Mouse (Mus musculus): ENCODE data around the gene Slc22a14. TPM values are rescaled to one million over a fixed set of nuclear protein-coding genes. Genes with fewer than 3 reads are reported as not detected.

The Slc22a14 gene
- polyA plus RNA-seq, 1 experiment = not detected

DNA sequence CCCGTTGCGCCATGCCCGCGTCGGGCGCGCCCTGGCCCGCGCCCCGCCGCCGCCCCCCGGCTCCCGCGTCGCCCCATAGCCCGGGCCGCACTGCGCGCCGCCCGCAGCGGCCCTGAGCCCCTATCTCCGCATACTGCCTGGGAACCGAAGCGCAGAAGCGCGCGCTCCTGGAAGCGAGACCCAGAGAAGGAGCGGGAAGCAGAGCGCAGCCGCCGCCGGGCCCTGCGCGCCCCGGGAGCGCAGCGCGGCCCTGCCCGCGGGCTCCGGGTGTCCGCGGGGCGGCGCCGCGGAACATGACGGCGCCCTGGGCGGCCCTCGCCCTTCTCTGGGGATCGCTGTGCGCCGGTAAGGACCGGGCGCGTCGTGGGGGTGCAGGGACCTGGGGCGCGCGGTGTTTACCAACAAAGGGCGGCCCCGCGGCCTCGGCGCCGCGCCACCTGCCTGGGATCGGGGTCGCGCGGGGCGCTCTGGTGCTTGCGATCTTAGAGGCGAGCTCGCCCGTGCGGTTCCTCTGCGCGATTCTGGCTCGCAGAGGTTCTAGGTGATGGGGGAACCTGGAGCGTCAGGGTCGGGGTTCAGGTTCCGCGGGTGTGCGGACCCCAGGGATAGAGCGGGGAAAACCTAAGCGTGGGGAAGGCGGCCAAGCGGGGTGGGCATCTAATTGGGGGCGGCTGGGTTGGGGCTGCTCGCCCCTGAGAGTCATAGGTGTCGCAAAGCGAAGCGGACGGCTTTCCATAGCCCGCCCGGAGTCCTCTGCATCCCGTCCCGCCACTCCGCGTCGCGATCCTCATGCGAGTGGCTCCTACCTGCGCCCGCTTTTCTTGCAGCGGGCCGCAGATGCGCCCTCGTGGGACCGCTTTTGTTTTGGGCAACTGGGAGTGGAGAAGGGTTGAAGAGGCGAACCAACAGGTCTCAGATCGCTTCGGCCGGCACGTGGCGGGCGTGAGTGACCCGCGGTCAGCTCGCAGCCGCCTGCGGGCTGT lies 37.2 kb upstream of the Slc22a14 start:
- H3K27ac ChIP-seq (ENCODE audit: insufficient read depth, low read length) = peak overlapping the region; percentile 45; the same call in 1 of the 2 replicates
- no peaks in the 10 kb centered on the region for H3K36me3 ChIP-seq (ENCODE audit: control insufficient read depth, insufficient read depth, low read length, poor library complexity, severe bottlenecking)
- no peaks in the 10 kb centered on the region for H3K27me3 ChIP-seq (ENCODE audit: control insufficient read depth, insufficient read depth, low read length, poor library complexity, severe bottlenecking)
- peak overlapping the region; percentile 83 for H3K4me3 ChIP-seq (ENCODE audit: low read depth, low read length)
- H3K9me3 ChIP-seq (replicated peaks; ENCODE audit: control insufficient read depth, insufficient read depth, low read length, poor library complexity, severe bottlenecking) = no peaks in the 10 kb centered on the region
- H3K4me1 ChIP-seq (ENCODE audit: control insufficient read depth, insufficient read depth, low read length) = peaks cover 4% of the 10 kb centered on the region
- TF ChIP-seq EP300 (IDR thresholded peaks at IDR 0.05; ENCODE audit: insufficient read depth, low read depth, low read length) (no peak), CTCF (IDR thresholded peaks at IDR 0.05; ENCODE audit: low read depth, low read length) (no peak), POLR2A (IDR thresholded peaks at IDR 0.05; ENCODE audit: insufficient read depth, low read length) (no peak)
- H3K9ac ChIP-seq (ENCODE audit: low read depth, poor library complexity, severe bottlenecking) = peak overlapping the region; percentile 99

DNA sequence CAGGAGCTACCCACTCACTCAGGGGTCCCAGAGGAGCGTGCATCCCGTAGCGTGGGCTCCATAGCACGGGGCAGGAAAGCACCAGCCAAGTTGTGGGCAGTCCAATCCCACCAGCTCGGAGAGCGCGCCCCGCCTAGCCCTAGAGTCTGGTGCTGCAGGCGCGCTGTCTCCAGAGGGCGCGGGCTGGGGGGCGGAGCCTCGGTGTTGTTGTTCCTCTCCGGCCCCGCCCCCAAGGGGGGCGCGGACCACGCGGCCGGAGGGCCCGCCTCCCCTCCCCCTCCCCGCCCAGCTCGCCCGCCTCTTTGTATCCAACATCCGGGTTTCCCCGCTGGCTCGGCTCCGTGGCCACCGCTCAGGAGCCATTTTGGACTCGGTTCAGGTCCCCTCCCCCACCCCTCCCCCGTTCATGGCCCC lies 36.5 kb upstream of the Slc22a14 start, which contains the start of gene Acvr2b:
TSS of gene Acvr2b (plus strand) at position 318 of the 414 bp plus-strand sequence.
- Histone ChIP-seq H3K36me3 (ENCODE audit: control insufficient read depth, insufficient read depth, low read length, poor library complexity, severe bottlenecking) (no peaks in the 10 kb centered on the region), H3K4me3 (ENCODE audit: low read depth, low read length) (peak within 1 kb of the TSS; percentile 83), H3K9me3 (replicated peaks; ENCODE audit: control insufficient read depth, insufficient read depth, low read length, poor library complexity, severe bottlenecking) (no peaks in the 10 kb centered on the region), H3K27ac (ENCODE audit: insufficient read depth, low read length) (peak within 1 kb of the TSS; percentile 45; the same call in 1 of the 2 replicates), H3K27me3 (ENCODE audit: control insufficient read depth, insufficient read depth, low read length, poor library complexity, severe bottlenecking) (no peaks in the 10 kb centered on the region), H3K4me1 (ENCODE audit: control insufficient read depth, insufficient read depth, low read length) (peaks cover 4% of the 10 kb centered on the region), H3K9ac (ENCODE audit: low read depth, poor library complexity, severe bottlenecking) (peak within 1 kb of the TSS; percentile 99)
- TF ChIP-seq EP300 (IDR thresholded peaks at IDR 0.05; ENCODE audit: insufficient read depth, low read depth, low read length) (no peak), POLR2A (IDR thresholded peaks at IDR 0.05; ENCODE audit: insufficient read depth, low read length) (no peak), CTCF (IDR thresholded peaks at IDR 0.05; ENCODE audit: low read depth, low read length) (no peak)

DNA sequence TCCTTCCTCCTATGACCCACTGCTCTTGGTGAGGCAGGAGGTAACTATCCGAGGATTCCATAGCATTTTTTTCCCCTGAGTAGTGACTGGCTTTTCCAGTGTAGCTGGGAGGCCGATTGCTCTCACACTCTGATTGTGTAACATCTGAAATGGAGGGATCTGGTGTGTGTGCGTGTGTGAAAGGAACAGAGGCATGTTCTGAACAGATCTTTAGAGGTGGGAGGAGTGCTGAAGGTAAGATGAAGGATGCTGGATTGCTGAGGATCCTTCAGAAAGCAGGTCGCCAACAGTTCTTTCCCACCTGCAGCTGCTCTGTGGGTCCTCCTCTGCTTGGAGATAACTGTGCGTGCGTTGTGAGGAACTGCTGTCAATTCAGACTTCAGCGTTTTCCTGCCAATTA lies 36.0 kb upstream of the Slc22a14 start:
- TF ChIP-seq POLR2A (IDR thresholded peaks at IDR 0.05; ENCODE audit: insufficient read depth, low read length) (no peak), CTCF (IDR thresholded peaks at IDR 0.05; ENCODE audit: low read depth, low read length) (no peak), EP300 (IDR thresholded peaks at IDR 0.05; ENCODE audit: insufficient read depth, low read depth, low read length) (no peak)
- Histone ChIP-seq H3K27me3 (ENCODE audit: control insufficient read depth, insufficient read depth, low read length, poor library complexity, severe bottlenecking) (no peaks in the 10 kb centered on the region), H3K36me3 (ENCODE audit: control insufficient read depth, insufficient read depth, low read length, poor library complexity, severe bottlenecking) (no peaks in the 10 kb centered on the region), H3K4me1 (ENCODE audit: control insufficient read depth, insufficient read depth, low read length) (peaks cover 4% of the 10 kb centered on the region), H3K9me3 (replicated peaks; ENCODE audit: control insufficient read depth, insufficient read depth, low read length, poor library complexity, severe bottlenecking) (no peaks in the 10 kb centered on the region), H3K4me3 (ENCODE audit: low read depth, low read length) (peak overlapping the region; percentile 74), H3K27ac (ENCODE audit: insufficient read depth, low read length) (no peak overlapping the region), H3K9ac (ENCODE audit: low read depth, poor library complexity, severe bottlenecking) (peak overlapping the region; percentile 61)

DNA sequence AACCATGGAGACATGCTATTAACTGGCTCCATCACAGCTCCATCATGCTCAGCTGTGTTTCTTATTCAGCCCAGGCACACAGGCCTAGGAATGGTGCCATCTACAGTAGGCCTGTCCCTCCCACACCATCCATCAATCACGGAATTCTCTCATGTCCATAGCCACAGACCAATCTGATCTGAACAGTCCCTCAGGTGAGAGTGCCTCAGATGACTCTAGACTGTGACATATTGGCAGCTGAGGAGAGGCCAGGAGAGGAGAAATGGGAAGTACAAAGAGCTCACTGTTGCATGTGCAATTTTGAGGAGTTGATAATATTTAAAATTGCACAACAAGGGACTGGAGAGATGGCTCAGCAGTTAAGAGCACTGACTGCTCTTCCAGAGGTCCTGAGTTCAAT lies 29.5 kb upstream of the Slc22a14 start:
- H3K4me3 ChIP-seq (ENCODE audit: low read depth, low read length) = no peak overlapping the region
- no peaks in the 10 kb centered on the region for H3K9me3 ChIP-seq (replicated peaks; ENCODE audit: control insufficient read depth, insufficient read depth, low read length, poor library complexity, severe bottlenecking)
- TF ChIP-seq EP300 (IDR thresholded peaks at IDR 0.05; ENCODE audit: insufficient read depth, low read depth, low read length) = no peak
- no peak for TF ChIP-seq POLR2A (IDR thresholded peaks at IDR 0.05; ENCODE audit: insufficient read depth, low read length)
- no peak for TF ChIP-seq CTCF (IDR thresholded peaks at IDR 0.05; ENCODE audit: low read depth, low read length)
- H3K4me1 ChIP-seq (ENCODE audit: control insufficient read depth, insufficient read depth, low read length) = peaks cover 2% of the 10 kb centered on the region
- no peak overlapping the region for H3K9ac ChIP-seq (ENCODE audit: low read depth, poor library complexity, severe bottlenecking)
- no peak overlapping the region for H3K27ac ChIP-seq (ENCODE audit: insufficient read depth, low read length)
- H3K27me3 ChIP-seq (ENCODE audit: control insufficient read depth, insufficient read depth, low read length, poor library complexity, severe bottlenecking) = no peaks in the 10 kb centered on the region
- H3K36me3 ChIP-seq (ENCODE audit: control insufficient read depth, insufficient read depth, low read length, poor library complexity, severe bottlenecking) = no peaks in the 10 kb centered on the region

DNA sequence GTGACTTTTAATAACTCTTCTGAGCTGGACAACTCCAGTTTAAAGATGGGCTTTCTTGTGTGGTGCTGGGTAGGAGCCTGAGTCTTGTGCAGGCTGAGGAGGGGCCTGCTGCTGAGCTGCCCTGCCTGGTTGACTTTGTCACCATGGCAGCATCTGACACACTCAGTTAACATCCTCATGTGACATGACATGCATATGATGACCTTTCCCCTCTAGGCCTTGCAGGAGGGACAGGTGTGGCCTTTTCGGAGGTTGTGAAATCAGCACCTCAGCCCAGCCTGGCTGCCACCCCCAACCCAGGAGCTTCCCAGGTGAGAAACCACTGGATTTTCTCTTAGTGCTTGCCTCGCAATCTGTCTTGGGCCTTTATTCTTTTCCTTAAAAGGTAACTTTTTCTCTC lies 24.9 kb upstream of the Slc22a14 start:
- Histone ChIP-seq H3K4me1 (ENCODE audit: control insufficient read depth, insufficient read depth, low read length) (peaks cover 3% of the 10 kb centered on the region), H3K9ac (ENCODE audit: low read depth, poor library complexity, severe bottlenecking) (no peak overlapping the region), H3K27ac (ENCODE audit: insufficient read depth, low read length) (no peak overlapping the region), H3K36me3 (ENCODE audit: control insufficient read depth, insufficient read depth, low read length, poor library complexity, severe bottlenecking) (no peaks in the 10 kb centered on the region), H3K4me3 (ENCODE audit: low read depth, low read length) (no peak overlapping the region), H3K9me3 (replicated peaks; ENCODE audit: control insufficient read depth, insufficient read depth, low read length, poor library complexity, severe bottlenecking) (no peaks in the 10 kb centered on the region), H3K27me3 (ENCODE audit: control insufficient read depth, insufficient read depth, low read length, poor library complexity, severe bottlenecking) (no peaks in the 10 kb centered on the region)
- no peak for TF ChIP-seq POLR2A (IDR thresholded peaks at IDR 0.05; ENCODE audit: insufficient read depth, low read length)
- TF ChIP-seq EP300 (IDR thresholded peaks at IDR 0.05; ENCODE audit: insufficient read depth, low read depth, low read length) = no peak

DNA sequence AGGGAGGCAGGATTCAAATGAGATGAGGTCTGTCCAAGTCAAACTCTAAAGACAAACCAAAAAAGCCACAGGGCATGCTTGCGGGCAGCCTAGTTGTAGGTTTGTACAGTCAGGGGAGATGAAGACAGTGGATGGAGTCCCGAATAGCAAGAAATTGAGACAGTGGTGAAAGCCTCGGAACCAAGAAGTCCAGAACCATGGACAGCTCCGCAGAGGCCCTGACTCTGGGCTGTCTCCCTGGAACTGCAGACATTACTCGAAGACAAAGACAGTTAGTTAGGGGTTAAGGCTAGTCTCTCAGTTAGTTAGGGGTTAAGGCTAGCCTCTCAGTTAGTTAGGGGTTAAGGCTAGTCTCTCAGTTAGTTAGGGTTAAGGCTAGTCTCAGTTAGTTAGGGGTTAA lies 23.6 kb upstream of the Slc22a14 start:
- no peak overlapping the region for H3K9ac ChIP-seq (ENCODE audit: low read depth, poor library complexity, severe bottlenecking)
- no peaks in the 10 kb centered on the region for H3K27me3 ChIP-seq (ENCODE audit: control insufficient read depth, insufficient read depth, low read length, poor library complexity, severe bottlenecking)
- peaks cover 3% of the 10 kb centered on the region for H3K4me1 ChIP-seq (ENCODE audit: control insufficient read depth, insufficient read depth, low read length)
- no peaks in the 10 kb centered on the region; the same call in 1 of the 2 replicates for H3K9me3 ChIP-seq (replicated peaks; ENCODE audit: control insufficient read depth, insufficient read depth, low read length, poor library complexity, severe bottlenecking)
- H3K36me3 ChIP-seq (ENCODE audit: control insufficient read depth, insufficient read depth, low read length, poor library complexity, severe bottlenecking) = no peaks in the 10 kb centered on the region
- TF ChIP-seq POLR2A (IDR thresholded peaks at IDR 0.05; ENCODE audit: insufficient read depth, low read length) (no peak), CTCF (IDR thresholded peaks at IDR 0.05; ENCODE audit: low read depth, low read length) (no peak), EP300 (IDR thresholded peaks at IDR 0.05; ENCODE audit: insufficient read depth, low read depth, low read length) (no peak)
- H3K4me3 ChIP-seq (ENCODE audit: low read depth, low read length) = no peak overlapping the region
- H3K27ac ChIP-seq (ENCODE audit: insufficient read depth, low read length) = no peak overlapping the region
